7 mouse cellular contexts compared by ENCODE assay signal in genomic region chr7:135699351-135699750, GRCm38 (mm10). TPM values are rescaled to one million over a fixed set of nuclear protein-coding genes. Genes with fewer than 3 reads are reported as not detected.
DNase-seq lines count a peak whose midpoint lies in the region; ATAC-seq and TF ChIP-seq lines count a peak whose summit lies in the region.
"Not testable (repeated sequence)": the region's sequence is repeated elsewhere in the genome, so short reads cannot be mapped to it uniquely, and the experiment has no call there.

No protein-coding gene starts in this region.

- H3K4me1 ChIP-seq in heart, embryonic 13.5 days: peaks cover 25% of the 10 kb centered on the region
- H3K4me1 ChIP-seq in lung, postnatal 0 days (ENCODE audit: insufficient read depth, low read depth, low read length); olfactory bulb, adult 2 months (ENCODE audit: control insufficient read depth, insufficient read depth, low read length): not testable (repeated sequence)

- 0 out of 2 replicates have a peak, but pooled peaks have one; percentile 33 for TF ChIP-seq EP300 in lung, postnatal 0 days (IDR thresholded peaks at IDR 0.05)

- DNase-seq in MN1 (ENCODE audit: low spot score) (peak; percentile 40), liver (peak; percentile 2)
- peak; percentile 50 for DNase-seq in brain, adult 2 months (ENCODE audit: low read depth, low spot score)
- DNase-seq in lung, postnatal 0 days (ENCODE audit: low spot score): peak; percentile 59
- peak; percentile 15 for DNase-seq in telencephalon, adult 2 months (ENCODE audit: low read depth, low spot score)

- H3K4me3 ChIP-seq in heart, embryonic 13.5 days; lung, postnatal 0 days (ENCODE audit: low read depth, low read length); olfactory bulb, adult 2 months (ENCODE audit: insufficient read depth, low read depth, low read length): not testable (repeated sequence)

- H3K4me2 ChIP-seq in heart, embryonic 13.5 days; lung, postnatal 0 days (replicated peaks; ENCODE audit: low read depth, low read length): not testable (repeated sequence)

- 0 out of 2 replicates have a peak overlapping the region, but pooled peaks have one; percentile 9 for H3K27ac ChIP-seq in heart, embryonic 13.5 days (replicated peaks)
- H3K27ac ChIP-seq in lung, postnatal 0 days (ENCODE audit: low read length): peak overlapping the region; percentile 2; the same call in 1 of the 2 replicates
- 0 out of 2 replicates have a peak overlapping the region, but pooled peaks have one; percentile 40 for H3K27ac ChIP-seq in olfactory bulb, adult 2 months (ENCODE audit: insufficient read depth, low read depth, low read length)

- 54% methylated on average over 6 of the region's 6 CpGs for WGBS in heart, embryonic 13.5 days
- WGBS in lung, postnatal 0 days: 32% methylated on average over 6 of the region's 6 CpGs
- WGBS in olfactory bulb, adult 2 months: 25% methylated on average over 6 of the region's 6 CpGs

- H3K36me3 ChIP-seq in heart, embryonic 13.5 days: peaks cover 100% of the 10 kb centered on the region
- H3K36me3 ChIP-seq in lung, postnatal 0 days (ENCODE audit: insufficient read depth, low read length): not testable (repeated sequence)

- not testable (repeated sequence) for H3K9me3 ChIP-seq in heart, embryonic 13.5 days; lung, postnatal 0 days (ENCODE audit: low read length)

- not testable (repeated sequence) for H3K9ac ChIP-seq in heart, embryonic 13.5 days; lung, postnatal 0 days (replicated peaks; ENCODE audit: low read depth)

- not testable (repeated sequence) for TF ChIP-seq POLR2A in olfactory bulb, adult 2 months (IDR thresholded peaks at IDR 0.05; ENCODE audit: insufficient read depth, low read depth, low read length)

- not testable (repeated sequence) for ATAC-seq in heart, embryonic 13.5 days (ENCODE audit: extremely low read depth, insufficient number of reproducible peaks, low FRiP score, low TSS enrichment)
- peak; percentile 62 for ATAC-seq in lung, postnatal 0 days

- H3K27me3 ChIP-seq in heart, embryonic 13.5 days (replicated peaks); lung, postnatal 0 days (replicated peaks; ENCODE audit: insufficient read depth, low read length): not testable (repeated sequence)

- TF ChIP-seq CTCF in lung, postnatal 0 days (IDR thresholded peaks at IDR 0.05); olfactory bulb, adult 2 months (IDR thresholded peaks at IDR 0.05; ENCODE audit: insufficient read depth, low read depth, low read length): not testable (repeated sequence)

RNA-seq across cellular contexts. Expression of gene Mki67, which starts 16.8 kb away (rescaled TPM):
- 23.5 and 26.2 TPM in 2 replicates for polyA plus RNA-seq in heart, embryonic 13.5 days (2015; fragmentation: Nextera tagmentation; extraction: Ambion mirVana)
- 2.8 and 4.7 TPM in 2 replicates for polyA plus RNA-seq in lung, postnatal 0 days (2015; fragmentation: Nextera tagmentation; extraction: Ambion mirVana)
- polyA plus RNA-seq in olfactory bulb, adult 2 months (2012; ENCODE audit: insufficient read depth, insufficient read length, low replicate concordance, missing spikeins): 75.6 and 140 TPM in 2 replicates

Comparison
In these comparisons a context has a peak if more than half of its experiments do, and no peak if none do; other contexts are left out.
1. DNase-seq: peak in every context shown above with its lines; median percentile 59 in lung, postnatal 0 days; 50 in brain, adult 2 months; 40 in MN1; 15 in telencephalon, adult 2 months; 2 in liver.